Mouse (Mus musculus): ENCODE results near the gene Fmod.

- no peak for TF ChIP-seq CTCF (IDR thresholded peaks at IDR 0.05; ENCODE audit: low read depth, low read length)
- no peak for TF ChIP-seq POLR2A (IDR thresholded peaks at IDR 0.05; ENCODE audit: insufficient read depth, low read length)
Measured at GRCm38 (mm10) chr1:134070099-134070669, 33.1 kb downstream of the Fmod start.
